Mouse (Mus musculus) hindbrain, embryonic 10.5 days (tissue): ENCODE data around the gene Tnr. TPM values are rescaled to one million over a fixed set of nuclear protein-coding genes. Genes with fewer than 3 reads are reported as not detected.

Experiments used
- DNase-seq: peaks from one replicate; pipeline ENCODE4 v3.0.0-alpha.2; 2017; ENCODE audit warnings: low spot score
- H3K27ac ChIP-seq: fragments of 300-500 bp; sonication (generic); 2 replicates; pipeline ENCODE4 v1.5.1; 2016; ENCODE audit warnings: mild to moderate bottlenecking, moderate library complexity
- H3K27me3 ChIP-seq: fragments of 300-500 bp; sonication (generic); 2 replicates; pipeline ENCODE4 v1.6.1; 2016; ENCODE audit warnings: mild to moderate bottlenecking; ENCODE audit not compliant: poor library complexity, insufficient read depth, severe bottlenecking
- H3K36me3 ChIP-seq: fragments of 300-500 bp; sonication (generic); 2 replicates; pipeline ENCODE4 v1.6.1; 2016; ENCODE audit warnings: mild to moderate bottlenecking, moderate library complexity
- H3K4me1 ChIP-seq: fragments of 300-500 bp; sonication (generic); replicated peaks from 2 replicates; pipeline ENCODE4 v1.6.1; 2016; ENCODE audit warnings: mild to moderate bottlenecking
- H3K4me3 ChIP-seq: fragments of 300-500 bp; sonication (generic); 2 replicates; pipeline ENCODE4 v1.5.1; 2016; ENCODE audit warnings: mild to moderate bottlenecking, moderate library complexity
- H3K9me3 ChIP-seq: fragments of 300-500 bp; sonication (generic); 2 replicates; pipeline ENCODE4 v1.6.1; 2016; ENCODE audit warnings: mild to moderate bottlenecking, moderate library complexity
- WGBS: fragments of 180-500 bp; shearing (Covaris S2); methylation state at CpG from one replicate; pipeline ENCODE4 v1.1.7; 2016; 5-methylcytosine and 5-hydroxymethylcytosine counted together
- polyA plus RNA-seq: library from polyadenylated mRNA; unstranded; fragments of >200 nt; fragmentation: Nextera tagmentation; extraction: Ambion mirVana; gene quantifications from 2 replicates; pipeline ENCODE4 v1.2.1, GENCODE M21; 2016

The Tnr gene
- polyA plus RNA-seq, 1 experiment from 2014 or later, result 0.20 TPM

DNA sequence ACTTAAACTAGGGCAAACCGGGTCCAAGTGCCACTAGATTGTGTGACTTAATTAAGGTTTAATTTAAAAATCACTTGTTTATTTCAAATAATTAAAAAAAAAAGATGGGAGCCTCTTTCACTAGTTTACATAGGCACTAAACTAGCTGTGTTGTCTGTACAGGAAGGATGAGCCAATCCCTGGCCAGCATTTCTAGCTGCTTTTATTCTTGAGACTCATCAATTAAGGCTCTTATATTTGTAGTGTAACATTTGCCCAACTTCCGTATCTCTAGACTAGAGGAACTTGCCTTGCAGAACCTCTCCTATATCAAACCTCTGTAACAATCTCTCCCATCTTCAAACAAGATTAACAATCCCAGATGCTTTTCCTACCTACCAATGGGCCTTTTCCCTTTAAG lies 47.3 kb downstream of the Tnr start:
- Histone ChIP-seq H3K9me3 (no peaks in the 10 kb centered on the region), H3K4me1 (peaks cover 8% of the 10 kb centered on the region; the same call in 1 of the 2 replicates), H3K36me3 (no peaks in the 10 kb centered on the region), H3K27me3 (no peaks in the 10 kb centered on the region), H3K4me3 (no peak overlapping the region), H3K27ac (no peak overlapping the region)
- DNase-seq, result no peak
- 81% methylated on average over 2 of the region's 2 CpGs for WGBS

- no peaks in the 10 kb centered on the region for H3K36me3 ChIP-seq
- no peak overlapping the region for H3K27ac ChIP-seq
- no peak for DNase-seq
- no peaks in the 10 kb centered on the region for H3K27me3 ChIP-seq
- 91% methylated on average over 3 of the region's 3 CpGs for WGBS
- no peak overlapping the region for H3K4me3 ChIP-seq
- no peaks in the 10 kb centered on the region for H3K9me3 ChIP-seq
- peaks cover 8% of the 10 kb centered on the region; the same call in 1 of the 2 replicates for H3K4me1 ChIP-seq
Observed at GRCm38 (mm10) chr1:159571951-159572350, 48.4 kb downstream of the Tnr start.

GRCm38 (mm10) chr1:159573116-159573515 lies 49.5 kb downstream of the Tnr start:
- no peaks in the 10 kb centered on the region for H3K27me3 ChIP-seq
- H3K36me3 ChIP-seq, result no peaks in the 10 kb centered on the region
- H3K9me3 ChIP-seq, result no peaks in the 10 kb centered on the region
- H3K4me3 ChIP-seq, result no peak overlapping the region
- H3K4me1 ChIP-seq, result peaks cover 8% of the 10 kb centered on the region; the same call in 1 of the 2 replicates
- no peak for DNase-seq
- H3K27ac ChIP-seq, result no peak overlapping the region
- WGBS, result 86% methylated on average over 2 of the region's 2 CpGs

DNA sequence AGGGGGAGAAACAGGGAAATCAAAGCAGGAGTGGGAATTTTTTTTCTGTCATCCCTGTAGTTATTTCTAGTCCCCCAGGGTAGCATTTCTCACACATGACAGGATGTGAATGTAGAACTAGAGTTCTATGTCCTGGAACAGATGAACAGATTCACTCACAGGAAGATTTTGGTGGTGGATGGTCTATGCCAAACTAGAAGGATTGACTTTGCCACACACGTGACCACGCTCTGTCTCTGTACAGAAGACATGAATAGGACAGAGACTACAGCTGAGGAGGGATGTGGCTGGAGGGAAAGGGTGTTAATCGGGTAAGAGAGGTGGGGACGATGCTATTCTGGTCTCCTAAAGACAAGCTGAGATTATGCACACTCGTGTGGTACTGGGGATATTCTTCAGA lies 51.1 kb downstream of the Tnr start:
- Histone ChIP-seq H3K4me3 (no peak overlapping the region), H3K36me3 (no peaks in the 10 kb centered on the region), H3K4me1 (peaks cover 8% of the 10 kb centered on the region; the same call in 1 of the 2 replicates), H3K9me3 (no peaks in the 10 kb centered on the region), H3K27me3 (0 out of 2 replicates have a peak, but pooled peaks cover under 1% of the 10 kb centered on the region), H3K27ac (no peak overlapping the region)
- DNase-seq, result no peak
- WGBS, result 89% methylated on average over 5 of the region's 5 CpGs

DNA sequence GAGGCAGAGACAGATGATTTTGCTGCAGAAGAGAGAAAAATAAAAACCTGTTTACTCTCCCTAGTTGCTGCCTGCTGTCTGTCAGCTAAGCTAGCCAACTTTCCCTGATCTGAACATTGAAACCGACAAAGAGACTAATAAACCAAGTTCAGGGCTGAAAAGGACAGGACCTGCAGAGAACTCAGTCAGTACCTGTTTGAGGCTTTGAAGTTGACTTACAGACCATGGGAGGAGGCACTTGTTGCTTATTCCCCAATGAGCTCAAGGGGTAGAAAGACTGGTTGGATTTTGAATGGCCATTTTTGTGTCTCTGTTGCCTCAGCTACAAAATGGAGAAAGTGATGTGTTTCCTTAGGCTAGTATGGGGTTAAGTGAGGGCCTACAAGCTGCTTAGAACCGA lies 52.7 kb downstream of the Tnr start:
- WGBS, result 78% methylated on average over 2 of the region's 2 CpGs
- Histone ChIP-seq H3K4me3 (no peak overlapping the region), H3K9me3 (no peaks in the 10 kb centered on the region), H3K4me1 (no peaks in the 10 kb centered on the region), H3K36me3 (no peaks in the 10 kb centered on the region), H3K27me3 (peaks cover 9% of the 10 kb centered on the region; the same call in 1 of the 2 replicates), H3K27ac (no peak overlapping the region)
- no peak for DNase-seq

DNA sequence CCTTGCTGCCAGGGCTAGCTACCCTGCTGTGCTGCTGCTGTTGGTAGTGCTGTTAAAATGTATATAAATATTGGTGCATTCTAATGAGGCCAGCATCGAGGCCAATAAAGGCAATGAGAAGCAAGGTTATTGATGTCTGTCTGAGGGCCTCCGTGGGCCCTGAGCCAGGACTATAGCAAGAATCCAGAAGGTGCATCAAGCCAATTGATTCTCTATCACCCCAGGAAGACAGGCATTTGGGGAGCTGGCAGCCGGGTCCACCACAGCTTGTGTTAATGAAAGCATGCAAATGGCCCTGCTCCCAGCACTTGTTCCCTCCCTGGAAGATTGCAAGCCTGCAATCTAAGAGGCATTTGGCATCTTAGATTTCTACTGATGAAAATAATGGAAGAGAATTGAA lies 54.8 kb downstream of the Tnr start:
- Histone ChIP-seq H3K4me1 (0 out of 2 replicates have a peak, but pooled peaks cover 5% of the 10 kb centered on the region), H3K9me3 (no peaks in the 10 kb centered on the region), H3K4me3 (no peak overlapping the region), H3K27ac (no peak overlapping the region), H3K36me3 (no peaks in the 10 kb centered on the region), H3K27me3 (peaks cover 9% of the 10 kb centered on the region; the same call in 1 of the 2 replicates)
- 37% methylated on average over 3 of the region's 3 CpGs for WGBS
- no peak for DNase-seq

DNA sequence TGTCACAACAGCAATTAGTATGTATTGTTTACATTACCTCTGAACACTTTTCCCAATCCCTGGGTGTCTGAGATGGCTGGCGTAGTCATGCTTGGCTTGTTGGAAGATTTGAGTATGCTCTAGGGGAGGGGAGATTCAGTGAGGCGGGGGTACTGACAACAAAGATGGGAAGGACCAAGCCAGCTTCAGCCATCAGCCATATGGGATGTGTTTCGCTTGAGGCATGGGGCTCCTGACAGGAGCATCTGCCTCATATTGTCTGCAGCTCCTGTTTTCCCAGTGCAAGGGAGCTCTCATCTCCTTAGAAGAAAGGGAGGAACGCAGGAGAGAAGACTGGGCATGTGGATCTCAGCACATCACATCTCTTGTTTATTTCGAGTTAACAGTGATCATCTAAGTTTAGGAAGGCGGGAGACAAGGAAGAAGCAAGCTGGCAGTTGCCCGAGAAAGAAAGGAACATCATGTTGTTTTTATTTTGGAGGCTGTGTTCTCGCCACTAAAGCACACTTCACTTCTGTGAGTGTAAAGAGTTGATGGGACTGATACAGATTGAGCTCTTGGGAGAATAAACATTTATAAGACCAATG lies 56.9 kb downstream of the Tnr start:
- no peak overlapping the region for H3K27ac ChIP-seq
- H3K9me3 ChIP-seq, result no peaks in the 10 kb centered on the region
- 0 out of 2 replicates have a peak, but pooled peaks cover 5% of the 10 kb centered on the region for H3K4me1 ChIP-seq
- no peaks in the 10 kb centered on the region for H3K36me3 ChIP-seq
- WGBS, result 83% methylated on average over 8 of the region's 8 CpGs
- H3K27me3 ChIP-seq, result peaks cover 9% of the 10 kb centered on the region
- no peak overlapping the region for H3K4me3 ChIP-seq
- DNase-seq, result no peak

GRCm38 (mm10) chr1:159583877-159584276 lies 60.3 kb downstream of the Tnr start:
- 70% methylated on average over 4 of the region's 4 CpGs for WGBS
- no peak overlapping the region for H3K27ac ChIP-seq
- peaks cover 14% of the 10 kb centered on the region for H3K27me3 ChIP-seq
- H3K9me3 ChIP-seq, result no peaks in the 10 kb centered on the region
- H3K4me3 ChIP-seq, result no peak overlapping the region
- H3K36me3 ChIP-seq, result no peaks in the 10 kb centered on the region
- no peak for DNase-seq
- H3K4me1 ChIP-seq, result 0 out of 2 replicates have a peak, but pooled peaks cover 5% of the 10 kb centered on the region

DNA sequence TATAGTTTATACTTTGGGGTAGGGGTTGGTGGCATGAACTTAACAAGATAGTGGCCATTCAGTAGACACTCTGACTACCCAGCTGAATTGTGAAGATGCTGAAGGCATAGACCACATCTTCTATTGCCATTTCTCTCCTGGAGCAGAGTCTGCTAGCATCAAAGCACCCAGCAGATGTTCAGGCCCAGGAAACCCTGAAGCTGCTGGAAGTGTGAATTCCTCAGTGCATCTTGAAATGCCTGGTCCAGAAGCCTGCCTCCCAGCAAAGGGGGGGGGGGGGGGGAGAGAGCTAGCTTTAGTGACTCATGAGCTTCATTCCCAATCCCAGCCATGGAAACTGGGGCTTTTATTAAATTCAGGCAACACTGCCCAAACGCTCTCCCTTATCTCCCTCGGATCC lies 65.2 kb downstream of the Tnr start:
- WGBS, result 74% methylated on average over 2 of the region's 2 CpGs
- no peak overlapping the region for H3K4me3 ChIP-seq
- no peaks in the 10 kb centered on the region for H3K36me3 ChIP-seq
- H3K27me3 ChIP-seq, result peaks cover 5% of the 10 kb centered on the region; the same call in 1 of the 2 replicates
- no peaks in the 10 kb centered on the region for H3K4me1 ChIP-seq
- H3K9me3 ChIP-seq, result no peaks in the 10 kb centered on the region
- no peak overlapping the region for H3K27ac ChIP-seq
- DNase-seq, result no peak

DNA sequence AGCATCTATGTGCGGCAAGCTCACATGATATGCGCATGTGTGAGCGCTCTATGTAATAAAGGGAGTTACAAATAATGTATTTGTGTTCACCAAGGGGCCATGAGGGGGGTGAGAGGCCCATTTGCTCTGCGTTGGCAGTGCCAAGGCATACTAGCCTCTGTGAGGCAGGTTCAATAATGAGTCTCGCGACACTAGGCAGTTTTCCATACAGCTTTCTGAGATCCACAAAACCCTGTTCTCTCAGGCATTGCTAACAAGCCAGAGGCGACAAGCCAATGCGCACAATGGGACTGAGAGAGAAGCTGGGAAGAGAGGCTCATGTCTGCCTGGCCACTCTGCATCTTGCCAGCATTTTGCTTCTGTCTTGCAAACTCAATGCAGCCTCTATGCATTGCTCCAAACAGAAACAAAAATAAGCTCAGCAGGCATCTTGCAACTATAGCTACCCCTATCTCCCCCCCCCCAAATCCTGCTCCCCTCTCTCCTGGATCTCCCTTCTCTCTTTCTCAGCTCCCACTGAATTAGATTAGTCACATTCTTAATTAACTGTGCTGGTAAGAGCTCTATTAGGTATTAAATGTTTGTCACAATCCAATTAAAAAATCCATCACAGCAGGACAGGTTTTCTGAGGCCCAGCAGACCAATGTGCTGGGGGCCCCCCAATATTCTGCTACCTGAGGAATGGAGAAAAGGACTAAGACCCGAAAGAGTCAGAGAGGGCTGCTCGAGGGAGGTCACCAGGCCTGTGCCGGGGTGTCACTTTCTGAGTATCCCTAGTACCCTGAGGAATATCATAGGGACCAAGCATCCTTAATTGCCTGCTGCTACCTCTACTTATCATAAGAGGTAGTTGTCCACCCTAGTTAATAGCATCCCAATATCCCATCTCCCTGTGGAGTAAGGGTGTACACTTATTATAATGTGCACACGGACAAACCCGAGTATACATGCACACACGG lies 70.8 kb downstream of the Tnr start:
- H3K27ac ChIP-seq, result no peak overlapping the region
- H3K9me3 ChIP-seq, result no peaks in the 10 kb centered on the region
- H3K27me3 ChIP-seq, result no peaks in the 10 kb centered on the region
- 79% methylated on average over 14 of the region's 14 CpGs for WGBS
- no peaks in the 10 kb centered on the region for H3K36me3 ChIP-seq
- 0 out of 2 replicates have a peak, but pooled peaks cover 3% of the 10 kb centered on the region for H3K4me1 ChIP-seq
- no peak overlapping the region for H3K4me3 ChIP-seq
- no peak for DNase-seq

DNA sequence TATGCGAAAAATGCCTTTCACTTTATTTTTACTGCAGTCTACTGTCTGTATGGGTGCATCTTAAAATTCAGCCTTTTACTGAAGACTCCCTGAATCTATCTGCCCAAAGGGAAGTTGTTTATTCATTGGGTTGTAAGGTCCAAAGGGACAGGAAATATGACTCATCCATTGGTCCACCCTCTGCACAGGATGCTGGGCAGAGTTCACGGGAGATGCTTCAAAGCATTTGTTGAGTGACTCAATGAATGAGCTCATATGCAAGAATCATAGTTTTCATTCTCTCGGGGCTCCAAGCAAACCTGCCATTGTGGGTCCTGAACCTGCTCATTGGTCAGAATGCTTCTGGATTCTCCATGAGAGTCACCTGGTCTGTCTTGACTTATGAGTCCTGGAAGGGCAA lies 72.2 kb downstream of the Tnr start:
- no peak for DNase-seq
- WGBS, result 89% methylated on average over 3 of the region's 3 CpGs
- Histone ChIP-seq H3K4me1 (0 out of 2 replicates have a peak, but pooled peaks cover 3% of the 10 kb centered on the region), H3K36me3 (no peaks in the 10 kb centered on the region), H3K4me3 (no peak overlapping the region), H3K27me3 (no peaks in the 10 kb centered on the region), H3K27ac (no peak overlapping the region), H3K9me3 (no peaks in the 10 kb centered on the region)

DNA sequence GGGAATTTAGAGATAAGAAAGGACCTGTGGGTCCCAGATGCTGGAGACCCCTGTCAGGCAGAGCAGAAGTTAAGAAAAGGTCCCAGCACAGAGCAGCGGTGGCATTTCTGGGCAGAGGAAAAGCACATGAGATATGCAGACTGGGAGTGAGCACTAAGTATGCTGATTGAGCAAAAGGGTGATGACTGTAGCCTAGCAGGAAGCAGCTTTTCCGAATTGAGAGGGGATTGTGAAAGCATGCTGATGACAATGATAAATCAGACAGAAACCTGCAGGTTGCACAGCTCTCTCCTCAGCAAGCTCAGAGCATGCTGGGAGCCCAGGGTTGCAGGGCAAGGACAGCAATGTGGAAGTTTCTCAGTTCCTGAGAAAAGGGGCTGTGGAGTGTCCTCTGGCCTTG lies 73.1 kb downstream of the Tnr start:
- Histone ChIP-seq H3K36me3 (no peaks in the 10 kb centered on the region), H3K9me3 (no peaks in the 10 kb centered on the region), H3K27ac (no peak overlapping the region), H3K4me3 (no peak overlapping the region), H3K27me3 (no peaks in the 10 kb centered on the region), H3K4me1 (0 out of 2 replicates have a peak, but pooled peaks cover 3% of the 10 kb centered on the region)
- no peak for DNase-seq
- WGBS, result 61% methylated on average over 2 of the region's 2 CpGs

- peaks cover 11% of the 10 kb centered on the region for H3K4me1 ChIP-seq
- 82% methylated on average over 4 of the region's 4 CpGs for WGBS
- H3K36me3 ChIP-seq, result no peaks in the 10 kb centered on the region
- no peaks in the 10 kb centered on the region for H3K27me3 ChIP-seq
- no peak overlapping the region for H3K27ac ChIP-seq
- DNase-seq, result no peak
- no peaks in the 10 kb centered on the region for H3K9me3 ChIP-seq
- H3K4me3 ChIP-seq, result no peak overlapping the region
Observed at GRCm38 (mm10) chr1:159613561-159613960, 90.0 kb downstream of the Tnr start.
